Mouse (Mus musculus) ZHBTc4 (cell line): ENCODE measurements around the gene Scgb3a1.

Experiments used
- DNase-seq: peaks from one replicate; pipeline ENCODE4 v3.0.0-alpha.2; 2011; ENCODE audit warnings: low read depth, low spot score

Scgb3a1 gene

GRCm38 (mm10) chr11:49658791-49659469, 4.5 kb upstream of the Scgb3a1 start:
- peak; percentile 90 for DNase-seq

GRCm38 (mm10) chr11:49659470-49659799, 4.0 kb upstream of the Scgb3a1 start:
- DNase-seq: no peak

- no peak for DNase-seq
Observed at GRCm38 (mm10) chr11:49662292-49662780, 1.1 kb upstream of the Scgb3a1 start.

GRCm38 (mm10) chr11:49664262-49665140, 1.1 kb downstream of the Scgb3a1 start:
- DNase-seq: no peak

GRCm38 (mm10) chr11:49665462-49665861, 2.1 kb downstream of the Scgb3a1 start:
- peak; percentile 28 for DNase-seq

- DNase-seq: no peak
Observed at GRCm38 (mm10) chr11:49673433-49673832, 10.0 kb downstream of the Scgb3a1 start.

- no peak for DNase-seq
Observed at GRCm38 (mm10) chr11:49684237-49684973, 21.0 kb downstream of the Scgb3a1 start.

- DNase-seq: no peak
Observed at GRCm38 (mm10) chr11:49695013-49695412, 31.6 kb downstream of the Scgb3a1 start.

GRCm38 (mm10) chr11:49695695-49696094, 32.3 kb downstream of the Scgb3a1 start:
- no peak for DNase-seq

GRCm38 (mm10) chr11:49696472-49696871, 33.1 kb downstream of the Scgb3a1 start:
- no peak for DNase-seq

- DNase-seq: no peak
Observed at GRCm38 (mm10) chr11:49697779-49698178, 34.4 kb downstream of the Scgb3a1 start.

GRCm38 (mm10) chr11:49699079-49699478, 35.7 kb downstream of the Scgb3a1 start:
- no peak for DNase-seq

- no peak for DNase-seq
Observed at GRCm38 (mm10) chr11:49702014-49702413, 38.6 kb downstream of the Scgb3a1 start.

GRCm38 (mm10) chr11:49704804-49705203, 41.4 kb downstream of the Scgb3a1 start:
- no peak for DNase-seq

GRCm38 (mm10) chr11:49707834-49708233, 44.4 kb downstream of the Scgb3a1 start:
- DNase-seq: no peak

- no peak for DNase-seq
Observed at GRCm38 (mm10) chr11:49710664-49711063, 47.3 kb downstream of the Scgb3a1 start.

- DNase-seq: peak; percentile 76
Observed at GRCm38 (mm10) chr11:49711981-49712554, 48.7 kb downstream of the Scgb3a1 start.

GRCm38 (mm10) chr11:49712555-49713335, 49.3 kb downstream of the Scgb3a1 start, which contains the start of gene Cnot6:
Cnot6 (minus strand) TSS chr11:49712723.
- peak; percentile 100 for DNase-seq

GRCm38 (mm10) chr11:49713336-49714334, 50.2 kb downstream of the Scgb3a1 start:
- DNase-seq: peak; percentile 36
